Mouse (Mus musculus) heart, adult 2 months (tissue): ENCODE measurements around the gene Unc13b. TPM values are rescaled to one million over a fixed set of nuclear protein-coding genes. Genes with fewer than 3 reads are reported as not detected.
A peak's percentile ranks its signal among the peaks of the same experiment; 100 is the strongest.

Experiments used
- DNase-seq, 2 experiments: peaks; one replicate each; pipeline ENCODE4 v3.0.0; 2021
- H3K27ac ChIP-seq: fragments of 200-600 bp; 2 replicates; pipeline ENCODE4 v1.8.1; 2022
- H3K27me3 ChIP-seq: fragments of 200-500 bp; 2 replicates; pipeline ENCODE4 v1.6.1; 2012; ENCODE audit warnings: mild to moderate bottlenecking, low read length, inconsistent platforms, mixed read lengths; ENCODE audit not compliant: control insufficient read depth, insufficient read depth
- H3K36me3 ChIP-seq: fragments of 200-500 bp; 2 replicates; pipeline ENCODE4 v1.6.1; 2012; ENCODE audit warnings: low read length, inconsistent platforms; ENCODE audit not compliant: control insufficient read depth, insufficient read depth
- H3K4me1 ChIP-seq: fragments of 200-500 bp; 2 replicates; pipeline ENCODE4 v1.6.1; 2011; ENCODE audit warnings: low read length; ENCODE audit not compliant: control insufficient read depth, insufficient read depth
- H3K4me3 ChIP-seq: fragments of 200-600 bp; 2 replicates; pipeline ENCODE4 v1.8.1; 2022
- H3K79me2 ChIP-seq: fragments of 200-500 bp; replicated peaks from 2 replicates; pipeline ENCODE4 v1.6.1; 2012; ENCODE audit warnings: mild to moderate bottlenecking, inconsistent platforms, low read length, moderate library complexity, mixed read lengths; ENCODE audit not compliant: control insufficient read depth, insufficient read depth
- H3K9ac ChIP-seq: fragments of 200-500 bp; 2 replicates; pipeline ENCODE4 v1.6.1; 2012; ENCODE audit warnings: low read depth, mild to moderate bottlenecking, control low read depth, inconsistent platforms, low read length, mixed read lengths
- CTCF ChIP-seq: fragments of 200-600 bp; IDR thresholded peaks from 2 replicates; pipeline ENCODE4 v1.8.1; 2022; ENCODE audit warnings: antibody characterized with exemption, mild to moderate bottlenecking, moderate library complexity
- EP300 ChIP-seq: fragments of 200-500 bp; IDR thresholded peaks from 2 replicates; pipeline ENCODE4 v1.6.1; 2011; ENCODE audit warnings: low read depth, low read length, control low read depth; ENCODE audit not compliant: insufficient read depth
- POLR2A ChIP-seq: fragments of 200-500 bp; IDR thresholded peaks from 2 replicates; pipeline ENCODE4 v1.6.1; 2011; ENCODE audit warnings: mild to moderate bottlenecking, low read depth, low read length, control low read depth; ENCODE audit not compliant: insufficient read depth
- WGBS: fragments of 180-500 bp; shearing (Covaris S2); methylation state at CpG from one replicate; pipeline ENCODE4 v1.1.7; 2018; 5-methylcytosine and 5-hydroxymethylcytosine counted together
- intact Hi-C: fragments of 180-260 bp; cut with DNase I; formaldehyde crosslinking; loops from one replicate; pipeline ENCODE4 v1.15.1; 2025
- polyA plus RNA-seq: library from polyadenylated mRNA; depleted of rRNA; stranded (reverse); fragments of >200 nt; gene quantifications from 2 replicates; pipeline ENCODE4 v1.2.3, GENCODE M21; 2012
- total RNA-seq, 2 experiments: library from RNA; stranded (reverse); gene quantifications; 2 replicates each; pipeline ENCODE4 v1.2.3; 2021

The Unc13b gene
- total and polyA plus RNA-seq, 3 experiments: 6.7 to 10.9 (median 10.0) TPM

DNA sequence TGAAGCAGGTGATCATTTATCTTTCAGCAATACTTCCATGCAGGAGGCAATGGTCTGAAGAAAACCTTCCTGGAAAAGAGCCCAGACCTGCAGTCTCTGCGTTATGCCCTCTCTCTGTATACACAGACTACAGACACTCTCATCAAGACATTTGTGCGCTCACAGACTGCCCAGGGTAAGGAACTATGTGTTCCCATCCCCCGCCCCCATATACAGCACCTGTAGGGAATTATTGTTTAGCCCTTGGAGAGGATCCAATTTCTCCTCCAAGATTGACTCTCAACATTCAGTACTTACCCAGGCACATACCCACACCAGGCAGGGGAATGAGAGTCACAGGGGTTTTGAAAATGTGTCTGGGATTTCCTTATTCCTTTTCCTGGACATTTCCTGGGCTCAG lies 200.7 kb downstream of the Unc13b start:
- no peak overlapping the region for H3K4me3 ChIP-seq
- no peaks in the 10 kb centered on the region for H3K27me3 ChIP-seq
- intact Hi-C loops: no loop called here
- no peak overlapping the region for H3K27ac ChIP-seq
- H3K36me3 ChIP-seq: no peaks in the 10 kb centered on the region
- H3K4me1 ChIP-seq: no peaks in the 10 kb centered on the region
- no peak overlapping the region for H3K9ac ChIP-seq
- 91% methylated on average over 3 of the region's 3 CpGs for WGBS
- no peaks in the 10 kb centered on the region for H3K79me2 ChIP-seq
- no peak for DNase-seq
- TF ChIP-seq POLR2A (no peak), EP300 (no peak), CTCF (no peak)

DNA sequence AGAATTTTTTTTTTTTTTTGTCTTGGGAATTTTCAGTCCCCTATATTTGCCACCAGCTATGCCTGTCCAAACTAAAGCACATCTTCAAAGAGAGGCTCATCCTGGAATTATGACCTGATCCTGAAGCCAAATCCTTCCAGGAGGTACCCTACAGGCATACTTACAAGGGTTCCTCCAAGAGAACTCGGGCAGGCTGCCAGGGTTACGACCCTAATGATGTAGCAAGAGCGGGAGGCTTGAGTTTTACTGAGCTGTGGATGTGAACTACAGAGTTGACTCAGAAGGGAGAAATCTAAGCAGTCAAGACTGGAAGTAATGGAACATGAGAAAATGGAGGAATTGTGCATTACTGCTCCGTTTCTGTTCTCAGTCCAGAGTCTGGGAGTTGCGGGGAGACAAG lies 201.3 kb downstream of the Unc13b start:
- Histone ChIP-seq H3K36me3 (no peaks in the 10 kb centered on the region), H3K9ac (no peak overlapping the region), H3K27ac (no peak overlapping the region), H3K4me1 (no peaks in the 10 kb centered on the region), H3K4me3 (no peak overlapping the region), H3K27me3 (no peaks in the 10 kb centered on the region), H3K79me2 (no peaks in the 10 kb centered on the region)
- no peak for DNase-seq
- no peak for TF ChIP-seq EP300
- no peak for TF ChIP-seq POLR2A
- TF ChIP-seq CTCF: no peak
- intact Hi-C loops: no loop called here
- 78% methylated on average over 5 of the region's 5 CpGs for WGBS

DNA sequence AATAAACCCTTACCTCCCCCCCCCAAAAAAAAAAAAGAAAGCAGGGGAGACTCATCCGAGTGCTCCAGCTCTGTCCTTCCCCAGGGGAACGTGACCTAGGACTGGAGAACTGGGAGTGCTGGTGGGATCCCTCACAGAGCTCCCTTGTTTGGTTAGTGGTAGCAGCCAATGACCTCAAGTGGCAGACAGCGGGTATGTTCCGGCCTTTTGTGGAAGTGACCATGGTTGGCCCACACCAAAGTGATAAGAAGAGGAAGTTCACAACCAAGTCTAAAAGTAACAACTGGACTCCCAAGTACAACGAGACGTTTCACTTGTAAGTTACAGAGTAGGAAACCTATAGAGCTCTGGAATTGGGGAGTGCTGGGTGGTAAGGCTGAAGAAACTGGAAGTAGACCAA lies 204.1 kb downstream of the Unc13b start:
- DNase-seq: peak in 1 of 2 experiments; percentile 26
- no peaks in the 10 kb centered on the region for H3K79me2 ChIP-seq
- intact Hi-C loops: no loop called here
- TF ChIP-seq CTCF (no peak), POLR2A (no peak), EP300 (no peak)
- 88% methylated on average over 6 of the region's 6 CpGs for WGBS
- no peak overlapping the region for H3K4me3 ChIP-seq
- no peaks in the 10 kb centered on the region for H3K27me3 ChIP-seq
- H3K36me3 ChIP-seq: no peaks in the 10 kb centered on the region
- H3K4me1 ChIP-seq: no peaks in the 10 kb centered on the region
- H3K9ac ChIP-seq: no peak overlapping the region
- no peak overlapping the region for H3K27ac ChIP-seq

DNA sequence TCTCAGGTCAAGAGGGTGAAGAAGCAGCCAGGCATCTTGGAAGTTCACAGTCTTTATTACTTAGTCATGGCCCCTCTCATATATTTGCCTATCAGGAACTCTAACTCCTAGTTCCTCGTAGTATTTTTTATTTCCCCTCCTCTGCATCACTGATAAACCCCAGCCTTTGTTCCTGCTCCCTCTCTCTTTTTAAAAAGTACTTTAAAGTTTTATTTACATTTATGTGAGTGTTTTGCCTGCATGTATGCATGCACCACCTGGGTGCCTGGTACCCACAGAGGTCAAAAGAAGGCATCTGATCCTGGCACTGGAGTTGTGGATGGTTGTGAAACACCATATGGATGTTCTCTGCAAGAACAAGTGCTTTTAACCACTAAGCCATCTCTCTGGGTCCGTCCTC lies 207.4 kb downstream of the Unc13b start:
- Histone ChIP-seq H3K4me1 (no peaks in the 10 kb centered on the region), H3K9ac (no peak overlapping the region), H3K27me3 (no peaks in the 10 kb centered on the region), H3K36me3 (no peaks in the 10 kb centered on the region), H3K27ac (no peak overlapping the region), H3K79me2 (no peaks in the 10 kb centered on the region), H3K4me3 (no peak overlapping the region)
- no peak for DNase-seq
- WGBS: 54% methylated on average over 2 of the region's 2 CpGs
- intact Hi-C loops: loop anchor here (2.0 to 5.0 kb wide), 2 partner anchors 115 to 216 kb away; partner anchors contain the start of genes Rusc2 and Sit1
- TF ChIP-seq EP300 (no peak), POLR2A (no peak), CTCF (no peak)

- peak; percentile 89 for TF ChIP-seq CTCF
- TF ChIP-seq EP300: peak; percentile 58; the same call in 1 of the 2 replicates
- TF ChIP-seq POLR2A: no peak
Measured at GRCm38 (mm10) chr4:43266623-43267322, 208.0 kb downstream of the Unc13b start, which contains the start of gene Atp8b5. Gene Atp8b5 (plus strand): TSS chr4:43267159.

DNA sequence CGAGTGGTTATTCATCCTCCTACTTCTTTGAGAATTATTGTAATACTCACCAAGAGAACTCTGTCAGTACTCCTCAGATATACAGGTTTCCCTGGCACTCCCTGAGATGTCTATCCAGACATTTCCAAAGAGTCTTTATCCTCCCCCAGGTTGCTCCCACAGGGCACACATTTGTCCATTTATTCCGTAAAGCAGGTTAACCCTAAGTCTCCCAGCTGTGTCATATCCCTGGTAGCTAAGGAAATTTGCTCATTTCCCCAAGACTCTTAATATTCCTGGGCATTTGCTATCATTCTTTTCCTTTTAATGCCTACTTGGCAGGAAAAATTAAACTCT lies 208.5 kb downstream of the Unc13b start:
- no peak for TF ChIP-seq CTCF
- TF ChIP-seq POLR2A: no peak
- TF ChIP-seq EP300: no peak
- no peak overlapping the region for H3K27ac ChIP-seq
- no peaks in the 10 kb centered on the region for H3K36me3 ChIP-seq
- H3K79me2 ChIP-seq: no peaks in the 10 kb centered on the region
- H3K9ac ChIP-seq: no peak overlapping the region
- DNase-seq: no peak
- H3K4me3 ChIP-seq: no peak overlapping the region
- intact Hi-C loops: loop anchor here (1.0 to 5.0 kb wide), 3 partner anchors 114 to 215 kb away; partner anchors contain the start of genes Rusc2 and Sit1
- no peaks in the 10 kb centered on the region for H3K4me1 ChIP-seq
- no peaks in the 10 kb centered on the region for H3K27me3 ChIP-seq
- WGBS: 10% methylated on average over 2 of the region's 2 CpGs

More at GRCm38 (mm10) chr4:43266623-43267322, 208.0 kb downstream of the Unc13b start, which contains the start of gene Atp8b5:
- Histone ChIP-seq H3K4me3 (0 out of 2 replicates have a peak within 1 kb of the TSS, but pooled peaks have one; percentile 28), H3K9ac (no peak within 1 kb of the TSS), H3K36me3 (no peaks in the 10 kb centered on the region), H3K27ac (no peak within 1 kb of the TSS), H3K4me1 (no peaks in the 10 kb centered on the region), H3K27me3 (no peaks in the 10 kb centered on the region), H3K79me2 (no peaks in the 10 kb centered on the region)
- intact Hi-C loops: loop anchor here (1.0 to 5.0 kb wide), 3 partner anchors 114 to 216 kb away; partner anchors contain the start of genes Rusc2 and Sit1
- WGBS: 4% methylated on average over 19 of the region's 19 CpGs
- DNase-seq: peak; percentile 82 to 84
